Mouse (Mus musculus) E14TG2a.4 (cell line): ENCODE measurements around the gene Nkain2.

Experiments used
- CTCF ChIP-seq: conservative IDR thresholded peaks from 2 replicates; pipeline ENCODE4 v1.5.1; 2014; ENCODE audit warnings: low read length
- NANOG ChIP-seq: IDR thresholded peaks from 2 replicates; pipeline ENCODE4 v1.6.1; 2014; ENCODE audit warnings: borderline replicate concordance, low read length, mixed read lengths
- POU5F1 ChIP-seq: IDR thresholded peaks from 2 replicates; pipeline ENCODE4 v1.6.1; 2014; ENCODE audit warnings: low read length, borderline replicate concordance

DNA sequence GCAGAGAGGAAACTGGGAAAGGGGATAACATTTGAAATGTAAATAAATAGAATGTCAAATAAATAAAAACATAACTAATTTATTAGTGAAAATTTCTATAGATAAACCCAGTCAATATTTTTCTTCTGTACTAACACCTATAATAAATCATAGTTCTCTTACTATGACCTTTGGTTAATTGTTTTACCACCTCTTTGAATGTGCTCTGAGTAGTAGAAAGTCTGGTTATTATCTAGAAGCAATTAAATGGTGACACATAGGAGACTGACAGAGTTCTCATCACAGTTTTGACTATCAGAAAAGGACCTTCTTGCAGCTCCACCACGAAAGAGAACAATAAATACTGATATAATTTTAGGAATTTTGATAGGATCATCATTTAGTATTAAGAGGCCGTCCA lies 295.3 kb downstream of the Nkain2 start:
- TF ChIP-seq CTCF (no peak), NANOG (no peak), POU5F1 (no peak)
